In the genomic region with DNA sequence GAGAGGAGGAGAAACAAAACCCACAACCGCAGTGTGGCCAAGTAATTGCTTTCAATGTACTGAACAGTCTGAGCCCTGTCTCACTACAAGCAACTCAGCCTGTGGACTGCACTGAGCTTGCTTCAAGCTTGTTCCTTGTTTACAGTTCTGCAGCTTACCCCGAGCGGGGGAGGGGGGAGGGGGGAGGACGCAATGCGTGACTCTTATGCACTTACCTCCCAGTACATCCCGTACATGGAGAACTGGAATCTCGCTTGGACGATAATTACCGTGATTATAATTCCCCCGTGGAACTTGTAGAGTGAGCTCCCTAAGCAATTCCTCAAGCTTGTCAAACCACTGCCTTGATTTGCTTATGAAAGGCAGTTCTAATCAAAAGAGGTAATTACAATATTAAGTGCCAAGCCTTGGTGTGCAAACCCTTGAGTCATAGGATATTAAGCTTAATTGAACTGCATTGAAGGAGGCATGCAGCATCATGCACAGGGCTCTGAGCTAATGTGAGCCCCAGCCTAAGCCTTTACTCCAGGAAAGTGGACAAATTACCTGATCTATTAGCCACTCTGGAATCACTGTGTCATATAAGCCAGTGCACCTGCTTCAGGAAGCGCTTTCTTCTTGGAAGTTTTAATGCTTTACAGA, we compare ENCODE assay signal across 8 mouse cellular contexts.
DNase-seq lines count a peak whose midpoint lies in the region; ATAC-seq and TF ChIP-seq lines count a peak whose summit lies in the region.

No protein-coding gene starts in this region.

- no peaks in the 10 kb centered on the region for H3K36me3 ChIP-seq in forebrain, embryonic 12.5 days (replicated peaks)

- H3K9me3 ChIP-seq in forebrain, embryonic 12.5 days: no peaks in the 10 kb centered on the region

- intact Hi-C loops in left cerebral cortex, adult 2 months (cut with DNase I): loop anchor here (5.0 kb wide), 1 partner anchor 267 kb away; no protein-coding TSS in a partner anchor
- intact Hi-C loops in heart, postnatal 25 days (cut with DNase I): no loop called here

- H3K27ac ChIP-seq in layer of hippocampus, adult 2 months: no peak overlapping the region
- H3K27ac ChIP-seq in forebrain, embryonic 12.5 days: peak overlapping the region; percentile 77
- H3K27ac ChIP-seq in left cerebral cortex, adult 2 months: no peak overlapping the region

- TF ChIP-seq CTCF in layer of hippocampus, adult 2 months (conservative IDR thresholded peaks at IDR 0.05): no peak
- no peak for TF ChIP-seq CTCF in left cerebral cortex, adult 2 months (IDR thresholded peaks at IDR 0.05)

- 23% methylated on average over 11 of the region's 11 CpGs for WGBS in forebrain, embryonic 12.5 days

- H3K9ac ChIP-seq in forebrain, embryonic 12.5 days: no peak overlapping the region

- H3K27me3 ChIP-seq in forebrain, embryonic 12.5 days: 0 out of 2 replicates have a peak, but pooled peaks cover 5% of the 10 kb centered on the region

- H3K4me2 ChIP-seq in forebrain, embryonic 12.5 days: peak overlapping the region; percentile 34

- peaks cover 18% of the 10 kb centered on the region for H3K4me1 ChIP-seq in forebrain, embryonic 12.5 days

- ATAC-seq in forebrain, embryonic 12.5 days (ENCODE audit: low FRiP score): peak; percentile 95

- DNase-seq in layer of hippocampus, adult 2 months (ENCODE audit: low spot score in 2 of 2): no peak
- no peak for DNase-seq in layer of hippocampus, adult 11-12 months (ENCODE audit: low spot score)
- DNase-seq in left cerebral cortex, adult 2 months (ENCODE audit: extremely low spot score in 1 of 2, low spot score in 2 of 2): peak in 1 of 2 experiments; percentile 15
- DNase-seq in right cerebral cortex, adult 2 months (ENCODE audit: low spot score in 2 of 2): peak; percentile 14 to 39
- DNase-seq in spleen, adult 18-20 months: no peak
- DNase-seq in cerebellum, adult 9-10 months: no peak
- no peak for DNase-seq in heart, postnatal 25 days (ENCODE audit: low spot score)

- H3K4me3 ChIP-seq in layer of hippocampus, adult 2 months: peak overlapping the region; percentile 12
- peak overlapping the region; percentile 12; the same call in 1 of the 2 replicates for H3K4me3 ChIP-seq in forebrain, embryonic 12.5 days (replicated peaks)
- peak overlapping the region; percentile 10 for H3K4me3 ChIP-seq in left cerebral cortex, adult 2 months

Comparison
In these comparisons a context has a peak if more than half of its experiments do, and no peak if none do; other contexts are left out.
1. DNase-seq: peak in right cerebral cortex, adult 2 months (2 of 2); none in layer of hippocampus, adult 2 months (0 of 2), layer of hippocampus, adult 11-12 months (single experiment), spleen, adult 18-20 months (0 of 2), cerebellum, adult 9-10 months (single experiment) and heart, postnatal 25 days (single experiment).
2. Peak in every context shown above with its lines, with median percentiles within 50 percentile points of each other: H3K4me3 ChIP-seq.